Mouse (Mus musculus) liver, embryonic 14.5 days (tissue): ENCODE data around the gene Scube2. TPM values are rescaled to one million over a fixed set of nuclear protein-coding genes. Genes with fewer than 3 reads are reported as not detected.

Experiments
- ATAC-seq: fragments of 200-750 bp; cut with Nextera tagmentation; 2 replicates; pipeline ENCODE4 v1.8.0; 2017; ENCODE audit warnings: moderate number of reproducible peaks, mild to moderate bottlenecking, moderate library complexity; ENCODE audit not compliant: insufficient read depth
- DNase-seq, 3 experiments: peaks; one replicate each; pipeline ENCODE4 v3.0.0-alpha.2; 2012 to 2013; ENCODE audit warnings: low read depth in 3 of 3, low spot score in 3 of 3
- H3K27ac ChIP-seq: fragments of 300-500 bp; sonication (generic); 2 replicates; pipeline ENCODE4 v1.5.1; 2014; ENCODE audit warnings: moderate library complexity, mild to moderate bottlenecking, control low read depth, inconsistent platforms
- H3K27me3 ChIP-seq: fragments of 300-500 bp; sonication (generic); 2 replicates; pipeline ENCODE4 v1.6.1; 2014; ENCODE audit warnings: mild to moderate bottlenecking, low read length, moderate library complexity; ENCODE audit not compliant: control insufficient read depth, insufficient read depth
- H3K36me3 ChIP-seq: fragments of 300-500 bp; sonication (generic); replicated peaks from 2 replicates; pipeline ENCODE4 v1.6.1; 2014; ENCODE audit warnings: low read depth; ENCODE audit not compliant: control insufficient read depth, insufficient read depth
- H3K4me1 ChIP-seq, 2 experiments: fragments of 200-500 bp in 1 of 2; fragments of 300-500 bp in 1 of 2; sonication (generic) in 1 of 2; replicated peaks; 2 replicates each; pipeline ENCODE4 v1.6.1; 2012 to 2014; ENCODE audit warnings: antibody characterized with exemption in 1 of 2, inconsistent platforms in 1 of 2, low read length in 1 of 2; ENCODE audit not compliant: control insufficient read depth in 2 of 2, insufficient read depth in 2 of 2
- H3K4me2 ChIP-seq: fragments of 300-500 bp; sonication (generic); 2 replicates; pipeline ENCODE4 v1.6.1; 2014; ENCODE audit warnings: low read depth, mild to moderate bottlenecking, control low read depth, moderate library complexity
- H3K4me3 ChIP-seq, 2 experiments: fragments of 200-500 bp in 1 of 2; fragments of 300-500 bp in 1 of 2; sonication (generic) in 1 of 2; 2 replicates each; pipeline ENCODE4 v1.5.1; 2012 to 2014; ENCODE audit warnings: low read depth in 2 of 2, low read length in 2 of 2, mild to moderate bottlenecking in 2 of 2, control low read depth in 1 of 2, inconsistent platforms in 1 of 2, moderate library complexity in 1 of 2; ENCODE audit not compliant: insufficient read depth in 1 of 2
- H3K9ac ChIP-seq: fragments of 300-500 bp; sonication (generic); replicated peaks from 2 replicates; pipeline ENCODE4 v1.6.1; 2014; ENCODE audit warnings: mild to moderate bottlenecking, control low read depth, moderate library complexity
- H3K9me3 ChIP-seq: fragments of 300-500 bp; sonication (generic); 2 replicates; pipeline ENCODE4 v1.6.1; 2016; ENCODE audit warnings: low read length, mixed read lengths; ENCODE audit not compliant: control insufficient read depth
- CTCF ChIP-seq: IDR thresholded peaks from 2 replicates; pipeline ENCODE4 v1.5.1; 2016; ENCODE audit warnings: antibody characterized with exemption, low read depth, control low read depth
- EP300 ChIP-seq: IDR thresholded peaks from 2 replicates; pipeline ENCODE4 v1.6.1; 2016; ENCODE audit warnings: antibody characterized with exemption, low read depth
- WGBS: fragments of 180-500 bp; shearing (Covaris S2); extraction: QIAGEN DNeasy Blood & Tissue Kit; methylation state at CpG from one replicate; pipeline ENCODE4 v1.1.7; 2014; ENCODE audit not compliant: insufficient replicate concordance; 5-methylcytosine and 5-hydroxymethylcytosine counted together
- polyA plus RNA-seq, 2 experiments: library from polyadenylated mRNA; depleted of rRNA in 1 of 2; stranded (reverse) in 1 of 2; unstranded in 1 of 2; fragments of >200 nt; fragmentation: Nextera tagmentation in 1 of 2; extraction: Ambion mirVana in 1 of 2; gene quantifications; 2 replicates each; pipeline versions ENCODE4 v1.2.1 to v1.2.3; 2012 to 2014

The Scube2 gene
- polyA plus RNA-seq, 2 experiments = 0.01 to 0.03 TPM

GRCm38 (mm10) chr7:109752008-109752925, 113.2 kb downstream of the Scube2 start, which contains the start of gene Tmem9b:
Gene Tmem9b, minus strand, starts transcription at chr7:109752875.
- H3K27ac ChIP-seq = peak within 1 kb of the TSS; percentile 47
- H3K4me3 ChIP-seq = peak within 1 kb of the TSS; percentile 77 to 85
- TF ChIP-seq CTCF = peak; percentile 34; the same call in 1 of the 2 replicates
- no peak for TF ChIP-seq EP300
- H3K9me3 ChIP-seq = no peaks in the 10 kb centered on the region
- H3K36me3 ChIP-seq = no peaks in the 10 kb centered on the region
- peaks cover 14% of the 10 kb centered on the region in 2 experiments for H3K4me1 ChIP-seq
- H3K27me3 ChIP-seq = no peaks in the 10 kb centered on the region
- DNase-seq (peak; percentile 44 to 57 (median 56)), ATAC-seq (peak; percentile 93)
- WGBS = under 1% methylated on average over 71 of the region's 74 CpGs
- peak within 1 kb of the TSS; percentile 94 for H3K9ac ChIP-seq
- H3K4me2 ChIP-seq = peak within 1 kb of the TSS; percentile 95

DNA sequence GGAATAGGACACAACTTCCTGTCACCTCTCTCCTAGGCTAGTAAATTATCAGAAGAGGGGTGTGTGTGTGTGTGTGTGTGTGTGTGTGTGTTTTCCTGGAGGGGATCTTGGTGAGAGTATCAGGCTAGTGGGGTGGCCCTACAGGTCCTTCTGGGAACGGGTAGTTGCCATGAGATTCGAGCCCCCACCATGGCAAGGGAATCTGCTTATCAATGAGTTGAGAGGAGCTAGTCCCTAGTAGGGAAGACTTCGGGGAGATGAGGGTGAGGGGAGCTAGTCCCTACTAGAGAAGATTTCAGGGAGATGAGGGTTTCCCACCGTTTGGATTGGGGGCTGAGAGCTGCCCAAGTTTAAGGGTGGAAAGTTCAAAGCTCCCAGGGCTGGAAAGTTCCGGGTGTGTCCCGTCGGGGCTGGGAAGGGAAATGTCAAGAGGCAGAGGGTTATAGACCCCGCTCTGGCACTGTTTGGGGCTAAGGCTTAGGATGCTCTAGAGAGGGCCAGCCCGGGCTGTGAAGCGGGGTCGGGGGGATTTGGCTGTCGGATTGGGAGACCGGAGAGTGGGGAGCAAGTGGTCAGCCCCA, 114.0 kb downstream of the Scube2 start:
- H3K9ac ChIP-seq = peak overlapping the region; percentile 94
- H3K4me3 ChIP-seq = peak overlapping the region; percentile 77 to 85
- H3K36me3 ChIP-seq = no peaks in the 10 kb centered on the region
- DNase-seq (peak in 1 of 3 experiments; percentile 12), ATAC-seq (peak; percentile 49; the same call in 1 of the 2 replicates)
- peak overlapping the region; percentile 47 for H3K27ac ChIP-seq
- H3K9me3 ChIP-seq = no peaks in the 10 kb centered on the region
- 2% methylated on average over 13 of the region's 13 CpGs for WGBS
- peaks cover 14% of the 10 kb centered on the region in 2 experiments for H3K4me1 ChIP-seq
- no peaks in the 10 kb centered on the region for H3K27me3 ChIP-seq
- TF ChIP-seq CTCF = no peak
- no peak for TF ChIP-seq EP300
- H3K4me2 ChIP-seq = peak overlapping the region; percentile 95

Other genes with a start within 250 kb of the Scube2 start
- gene St5, start 162.1 kb downstream of the Scube2 start, polyA plus RNA-seq (2012; rRNA removed) = 14.0 and 20.6 TPM in 2 replicates
- gene St5, start 162.1 kb downstream of the Scube2 start, polyA plus RNA-seq (2014; fragmentation: Nextera tagmentation; extraction: Ambion mirVana) = 13.8 and 18.0 TPM in 2 replicates
- 11.2 and 19.5 TPM in 2 replicates for gene Akip1, start 162.0 kb downstream of the Scube2 start, polyA plus RNA-seq (2012; rRNA removed)
- 42.5 and 44.6 TPM in 2 replicates for gene Akip1, start 162.0 kb downstream of the Scube2 start, polyA plus RNA-seq (2014; fragmentation: Nextera tagmentation; extraction: Ambion mirVana)
- gene BC051019, start 141.8 kb downstream of the Scube2 start, polyA plus RNA-seq (2012; rRNA removed) = 0.03 and 0.07 TPM in 2 replicates
- 0.11 and 0.19 TPM in 2 replicates for gene BC051019, start 141.8 kb downstream of the Scube2 start, polyA plus RNA-seq (2014; fragmentation: Nextera tagmentation; extraction: Ambion mirVana)
- not detected in 2 replicates for gene Ascl3, start 134.0 kb downstream of the Scube2 start, polyA plus RNA-seq (2012; rRNA removed)
- not detected in 2 replicates for gene Ascl3, start 134.0 kb downstream of the Scube2 start, polyA plus RNA-seq (2014; fragmentation: Nextera tagmentation; extraction: Ambion mirVana)
- 14.3 and 15.9 TPM in 2 replicates for gene Tmem9b, start 112.8 kb downstream of the Scube2 start, polyA plus RNA-seq (2012; rRNA removed)
- 40.8 and 41.0 TPM in 2 replicates for gene Tmem9b, start 112.8 kb downstream of the Scube2 start, polyA plus RNA-seq (2014; fragmentation: Nextera tagmentation; extraction: Ambion mirVana)
- 0.10 and 0.22 TPM in 2 replicates for gene Nrip3, start 83.7 kb downstream of the Scube2 start, polyA plus RNA-seq (2012; rRNA removed)
- gene Nrip3, start 83.7 kb downstream of the Scube2 start, polyA plus RNA-seq (2014; fragmentation: Nextera tagmentation; extraction: Ambion mirVana) = 0.13 and 0.23 TPM in 2 replicates
- 11.5 and 13.8 TPM in 2 replicates for gene Dennd5a, start 94.8 kb upstream of the Scube2 start, polyA plus RNA-seq (2012; rRNA removed)
- gene Dennd5a, start 94.8 kb upstream of the Scube2 start, polyA plus RNA-seq (2014; fragmentation: Nextera tagmentation; extraction: Ambion mirVana) = 6.9 and 8.9 TPM in 2 replicates
- 10.7 and 14.5 TPM in 2 replicates for gene Tmem41b, start 121.2 kb upstream of the Scube2 start, polyA plus RNA-seq (2012; rRNA removed)
- 30.0 and 32.9 TPM in 2 replicates for gene Tmem41b, start 121.2 kb upstream of the Scube2 start, polyA plus RNA-seq (2014; fragmentation: Nextera tagmentation; extraction: Ambion mirVana)
- 13.6 and 22.2 TPM in 2 replicates for gene Ipo7, start 152.6 kb upstream of the Scube2 start, polyA plus RNA-seq (2012; rRNA removed)
- gene Ipo7, start 152.6 kb upstream of the Scube2 start, polyA plus RNA-seq (2014; fragmentation: Nextera tagmentation; extraction: Ambion mirVana) = 9.1 and 10.2 TPM in 2 replicates
- gene Zfp143, start 195.5 kb upstream of the Scube2 start, polyA plus RNA-seq (2012; rRNA removed) = 6.8 and 8.2 TPM in 2 replicates
- 8.6 and 9.3 TPM in 2 replicates for gene Zfp143, start 195.5 kb upstream of the Scube2 start, polyA plus RNA-seq (2014; fragmentation: Nextera tagmentation; extraction: Ambion mirVana)